Mouse (Mus musculus) intestine, embryonic 16.5 days (tissue): ENCODE measurements around the gene Nuak1. TPM values are rescaled to one million over a fixed set of nuclear protein-coding genes. Genes with fewer than 3 reads are reported as not detected.

Experiments
- ATAC-seq: fragments of 200-750 bp; cut with Nextera tagmentation; 2 replicates; pipeline ENCODE4 v1.8.0; 2017; ENCODE audit warnings: moderate TSS enrichment, moderate library complexity
- H3K27ac ChIP-seq: fragments of 300-500 bp; sonication (generic); 2 replicates; pipeline ENCODE4 v1.5.1; 2014; ENCODE audit warnings: mild to moderate bottlenecking, low read length
- H3K27me3 ChIP-seq: fragments of 300-500 bp; sonication (generic); replicated peaks from 2 replicates; pipeline ENCODE4 v1.6.1; 2014; ENCODE audit warnings: low read length, control low read depth, mixed read lengths; ENCODE audit not compliant: control insufficient read depth, insufficient read depth
- H3K36me3 ChIP-seq: fragments of 300-500 bp; sonication (generic); 2 replicates; pipeline ENCODE4 v1.6.1; 2014; ENCODE audit warnings: low read length, control low read depth; ENCODE audit not compliant: control insufficient read depth, insufficient read depth
- H3K4me1 ChIP-seq: fragments of 300-500 bp; sonication (generic); 2 replicates; pipeline ENCODE4 v1.6.1; 2014; ENCODE audit warnings: low read length, control low read depth, mixed read lengths; ENCODE audit not compliant: control insufficient read depth, insufficient read depth
- H3K4me2 ChIP-seq: fragments of 300-500 bp; sonication (generic); 2 replicates; pipeline ENCODE4 v1.6.1; 2014; ENCODE audit warnings: low read depth, low read length, control low read depth
- H3K4me3 ChIP-seq: fragments of 300-500 bp; sonication (generic); 2 replicates; pipeline ENCODE4 v1.5.1; 2014; ENCODE audit warnings: mild to moderate bottlenecking, low read length
- H3K9ac ChIP-seq: fragments of 300-500 bp; sonication (generic); 2 replicates; pipeline ENCODE4 v1.6.1; 2014; ENCODE audit warnings: low read depth, low read length
- H3K9me3 ChIP-seq: fragments of 300-500 bp; sonication (generic); 2 replicates; pipeline ENCODE4 v1.6.1; 2016; ENCODE audit warnings: low read length, control low read depth; ENCODE audit not compliant: control insufficient read depth
- WGBS: fragments of 180-500 bp; shearing (Covaris S2); extraction: QIAGEN DNeasy Blood & Tissue Kit; methylation state at CpG from one replicate; pipeline ENCODE4 v1.1.7; 2014; 5-methylcytosine and 5-hydroxymethylcytosine counted together
- polyA plus RNA-seq: library from polyadenylated mRNA; unstranded; fragments of >200 nt; fragmentation: Nextera tagmentation; extraction: Ambion mirVana; gene quantifications from 2 replicates; pipeline ENCODE4 v1.2.1, GENCODE M21; 2015

The Nuak1 gene
- polyA plus RNA-seq, 1 experiment from 2014 or later: 0.66 TPM

- no peak overlapping the region for H3K27ac ChIP-seq
- no peak overlapping the region for H3K9ac ChIP-seq
- H3K4me3 ChIP-seq: no peak overlapping the region
- ATAC-seq: peak; percentile 73
- H3K27me3 ChIP-seq: no peaks in the 10 kb centered on the region
- 64% methylated on average over 4 of the region's 4 CpGs for WGBS
- H3K9me3 ChIP-seq: no peaks in the 10 kb centered on the region
- H3K4me2 ChIP-seq: no peak overlapping the region
- no peaks in the 10 kb centered on the region for H3K4me1 ChIP-seq
- H3K36me3 ChIP-seq: no peaks in the 10 kb centered on the region
Measured at GRCm38 (mm10) chr10:84451883-84452282, 11.5 kb upstream of the Nuak1 start.

GRCm38 (mm10) chr10:84450654-84451053 is 10.3 kb upstream of the Nuak1 start:
- no peaks in the 10 kb centered on the region for H3K9me3 ChIP-seq
- H3K36me3 ChIP-seq: no peaks in the 10 kb centered on the region
- WGBS: 3% methylated on average over 10 of the region's 10 CpGs
- no peak overlapping the region for H3K4me3 ChIP-seq
- H3K27ac ChIP-seq: no peak overlapping the region
- H3K4me1 ChIP-seq: no peaks in the 10 kb centered on the region
- H3K27me3 ChIP-seq: no peaks in the 10 kb centered on the region
- no peak overlapping the region for H3K9ac ChIP-seq
- no peak overlapping the region for H3K4me2 ChIP-seq
- ATAC-seq: 0 out of 2 replicates have a peak, but pooled peaks have one; percentile 42

GRCm38 (mm10) chr10:84449733-84450132 is 9.3 kb upstream of the Nuak1 start:
- no peaks in the 10 kb centered on the region for H3K27me3 ChIP-seq
- H3K9ac ChIP-seq: no peak overlapping the region
- no peak overlapping the region for H3K4me3 ChIP-seq
- no peaks in the 10 kb centered on the region for H3K4me1 ChIP-seq
- no peaks in the 10 kb centered on the region for H3K36me3 ChIP-seq
- H3K4me2 ChIP-seq: no peak overlapping the region
- no peak for ATAC-seq
- WGBS: 80% methylated on average over 8 of the region's 8 CpGs
- H3K27ac ChIP-seq: no peak overlapping the region
- no peaks in the 10 kb centered on the region for H3K9me3 ChIP-seq

GRCm38 (mm10) chr10:84447411-84447821 is 7.0 kb upstream of the Nuak1 start:
- H3K27ac ChIP-seq: no peak overlapping the region
- no peak overlapping the region for H3K9ac ChIP-seq
- no peaks in the 10 kb centered on the region for H3K9me3 ChIP-seq
- H3K36me3 ChIP-seq: no peaks in the 10 kb centered on the region
- H3K27me3 ChIP-seq: no peaks in the 10 kb centered on the region
- WGBS: 50% methylated on average over 8 of the region's 8 CpGs
- H3K4me2 ChIP-seq: no peak overlapping the region
- ATAC-seq: no peak
- H3K4me1 ChIP-seq: 0 out of 2 replicates have a peak, but pooled peaks cover under 1% of the 10 kb centered on the region
- H3K4me3 ChIP-seq: no peak overlapping the region

GRCm38 (mm10) chr10:84446661-84447060 is 6.3 kb upstream of the Nuak1 start:
- Histone ChIP-seq H3K4me2 (no peak overlapping the region), H3K4me1 (peaks cover 8% of the 10 kb centered on the region), H3K27ac (no peak overlapping the region), H3K9me3 (no peaks in the 10 kb centered on the region), H3K9ac (no peak overlapping the region), H3K27me3 (no peaks in the 10 kb centered on the region), H3K4me3 (no peak overlapping the region), H3K36me3 (no peaks in the 10 kb centered on the region)
- no peak for ATAC-seq
- 83% methylated on average over 6 of the region's 6 CpGs for WGBS

- Histone ChIP-seq H3K27me3 (peaks cover 7% of the 10 kb centered on the region; the same call in 1 of the 2 replicates), H3K36me3 (no peaks in the 10 kb centered on the region), H3K27ac (no peak overlapping the region), H3K9ac (no peak overlapping the region), H3K4me2 (no peak overlapping the region), H3K9me3 (no peaks in the 10 kb centered on the region), H3K4me3 (no peak overlapping the region), H3K4me1 (peaks cover 10% of the 10 kb centered on the region)
- no peak for ATAC-seq
- 74% methylated on average over 9 of the region's 9 CpGs for WGBS
Measured at GRCm38 (mm10) chr10:84444396-84444795, 4.0 kb upstream of the Nuak1 start.

GRCm38 (mm10) chr10:84441846-84442245 is 1.4 kb upstream of the Nuak1 start:
- peaks cover 15% of the 10 kb centered on the region for H3K4me1 ChIP-seq

GRCm38 (mm10) chr10:84441434-84441785 is 1.0 kb upstream of the Nuak1 start:
- peak overlapping the region; percentile 93 for H3K4me2 ChIP-seq
- no peaks in the 10 kb centered on the region for H3K9me3 ChIP-seq
- H3K9ac ChIP-seq: peak overlapping the region; percentile 96
- peak; percentile 12; the same call in 1 of the 2 replicates for ATAC-seq
- H3K27ac ChIP-seq: peak overlapping the region; percentile 87
- H3K36me3 ChIP-seq: no peaks in the 10 kb centered on the region
- peaks cover 15% of the 10 kb centered on the region for H3K4me1 ChIP-seq
- peak overlapping the region; percentile 80 for H3K4me3 ChIP-seq
- 0% methylated on average over 7 of the region's 7 CpGs for WGBS
- H3K27me3 ChIP-seq: peaks cover 7% of the 10 kb centered on the region; the same call in 1 of the 2 replicates

More at GRCm38 (mm10) chr10:84441846-84442245, 1.4 kb upstream of the Nuak1 start:
- H3K9ac ChIP-seq: peak overlapping the region; percentile 96
- no peaks in the 10 kb centered on the region for H3K9me3 ChIP-seq
- H3K36me3 ChIP-seq: no peaks in the 10 kb centered on the region
- peak overlapping the region; percentile 93 for H3K4me2 ChIP-seq
- 18% methylated on average over 11 of the region's 11 CpGs for WGBS
- peaks cover 7% of the 10 kb centered on the region; the same call in 1 of the 2 replicates for H3K27me3 ChIP-seq
- ATAC-seq: no peak
- H3K27ac ChIP-seq: no peak overlapping the region
- peak overlapping the region; percentile 80 for H3K4me3 ChIP-seq

GRCm38 (mm10) chr10:84440181-84440540 is 236 bp downstream of the Nuak1 start:
- no peak overlapping the region for H3K27ac ChIP-seq
- ATAC-seq: peak; percentile 48
- no peaks in the 10 kb centered on the region for H3K9me3 ChIP-seq

GRCm38 (mm10) chr10:84439228-84439596 is 1.2 kb downstream of the Nuak1 start:
- Histone ChIP-seq H3K36me3 (no peaks in the 10 kb centered on the region), H3K27me3 (peaks cover 7% of the 10 kb centered on the region; the same call in 1 of the 2 replicates), H3K9ac (0 out of 2 replicates have a peak overlapping the region, but pooled peaks have one; percentile 96), H3K9me3 (no peaks in the 10 kb centered on the region), H3K4me2 (peak overlapping the region; percentile 93), H3K4me1 (peaks cover 15% of the 10 kb centered on the region), H3K4me3 (peak overlapping the region; percentile 80), H3K27ac (no peak overlapping the region)
- no peak for ATAC-seq
- 28% methylated on average over 7 of the region's 7 CpGs for WGBS

More at GRCm38 (mm10) chr10:84440181-84440540, 236 bp downstream of the Nuak1 start:
- Histone ChIP-seq H3K4me3 (peak overlapping the region; percentile 80), H3K4me2 (peak overlapping the region; percentile 93), H3K9ac (peak overlapping the region; percentile 96), H3K4me1 (peaks cover 15% of the 10 kb centered on the region), H3K27me3 (peaks cover 7% of the 10 kb centered on the region; the same call in 1 of the 2 replicates), H3K36me3 (no peaks in the 10 kb centered on the region)
- under 1% methylated on average over 32 of the region's 32 CpGs for WGBS
